Mouse (Mus musculus) CD4-positive, CD25-positive, alpha-beta regulatory T cell, adult 9 weeks (primary cell): Measurements from ENCODE around the gene Calcoco2. TPM values are rescaled to one million over a fixed set of nuclear protein-coding genes. Genes with fewer than 3 reads are reported as not detected.

Experiments
- polyA plus RNA-seq: library from polyadenylated mRNA; unstranded; fragments of 100-300 nt; shearing (Covaris generic); gene quantifications from one replicate; pipeline ENCODE4 v1.2.1, GENCODE M21; 2017

The Calcoco2 gene
- not detected for polyA plus RNA-seq

DNA sequence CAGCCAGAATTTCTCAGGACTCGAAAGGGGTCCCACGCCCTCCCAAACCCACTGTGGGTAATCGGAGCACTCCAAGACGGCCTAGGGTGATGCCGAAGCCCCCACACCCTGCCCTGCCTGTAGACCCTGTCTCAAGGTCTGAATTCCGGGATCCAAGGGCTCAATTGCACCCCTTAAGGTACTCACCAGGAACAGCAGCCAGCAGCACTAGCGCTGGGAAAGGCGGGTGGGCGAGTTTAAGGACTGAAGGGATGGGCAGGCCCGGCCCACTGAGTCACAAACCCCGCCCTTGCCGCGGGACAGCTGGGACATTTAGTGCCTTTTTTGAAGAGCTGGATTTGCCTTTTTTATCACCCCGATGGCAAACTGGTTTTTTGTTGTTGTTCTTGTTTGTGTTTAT is at the start of gene Calcoco2:
TSS of gene Calcoco2 (minus strand) at position 214 of the 400 bp plus-strand sequence.

GRCm38 (mm10) chr11:96133239-96133865 is 21.6 kb upstream of the Calcoco2 start, which contains the start of gene Ttll6:
TSS of gene Ttll6 (plus strand) at chr11:96133786.

GRCm38 (mm10) chr11:96075509-96076220 is 36.1 kb downstream of the Calcoco2 start, which contains the start of gene Atp5g1:
TSS of gene Atp5g1 (minus strand) at chr11:96075670.

GRCm38 (mm10) chr11:96065215-96065911 is 46.4 kb downstream of the Calcoco2 start, which contains the start of gene Ube2z:
TSS of gene Ube2z (minus strand) at chr11:96065388.

Other genes with a start within 250 kb of the Calcoco2 start
- not detected for gene B4galnt2, start 197.1 kb downstream of the Calcoco2 start, polyA plus RNA-seq
- not detected for gene Igf2bp1, start 106.0 kb downstream of the Calcoco2 start, polyA plus RNA-seq
- gene Gip, start 87.4 kb downstream of the Calcoco2 start, polyA plus RNA-seq, result not detected
- 68.8 TPM for gene Snf8, start 77.1 kb downstream of the Calcoco2 start, polyA plus RNA-seq
- 6.6 TPM for gene Ube2z, start 46.6 kb downstream of the Calcoco2 start, polyA plus RNA-seq
- gene Atp5g1, start 36.3 kb downstream of the Calcoco2 start, polyA plus RNA-seq, result 440 TPM
- not detected for gene Ttll6, start 21.8 kb upstream of the Calcoco2 start, polyA plus RNA-seq
- gene Hoxb13, start 82.4 kb upstream of the Calcoco2 start, polyA plus RNA-seq, result not detected
- gene Hoxb9, start 159.5 kb upstream of the Calcoco2 start, polyA plus RNA-seq, result not detected
- gene Hoxb8, start 169.9 kb upstream of the Calcoco2 start, polyA plus RNA-seq, result not detected
- gene Hoxb7, start 174.7 kb upstream of the Calcoco2 start, polyA plus RNA-seq, result not detected
- gene Hoxb6, start 180.5 kb upstream of the Calcoco2 start, polyA plus RNA-seq, result not detected
- gene Hoxb5, start 191.4 kb upstream of the Calcoco2 start, polyA plus RNA-seq, result not detected
- gene Hoxb4, start 206.3 kb upstream of the Calcoco2 start, polyA plus RNA-seq, result 0.63 TPM
- not detected for gene Hoxb3, start 211.4 kb upstream of the Calcoco2 start, polyA plus RNA-seq
- not detected for gene Hoxb2, start 238.6 kb upstream of the Calcoco2 start, polyA plus RNA-seq